Mouse (Mus musculus) embryonic fibroblast, embryonic 13.5 days (primary cell): ENCODE measurements around the gene Sik2.

Experiments used
- CTCF ChIP-seq: IDR thresholded peaks from 2 replicates; pipeline ENCODE4 v1.5.1; 2011; ENCODE audit warnings: mild to moderate bottlenecking, control low read depth, low read length, moderate library complexity, borderline replicate concordance; ENCODE audit not compliant: insufficient read depth
- POLR2A ChIP-seq: IDR thresholded peaks from 2 replicates; pipeline ENCODE4 v1.6.1; 2011; ENCODE audit warnings: low read depth, mild to moderate bottlenecking, control low read depth, low read length, moderate library complexity

DNA sequence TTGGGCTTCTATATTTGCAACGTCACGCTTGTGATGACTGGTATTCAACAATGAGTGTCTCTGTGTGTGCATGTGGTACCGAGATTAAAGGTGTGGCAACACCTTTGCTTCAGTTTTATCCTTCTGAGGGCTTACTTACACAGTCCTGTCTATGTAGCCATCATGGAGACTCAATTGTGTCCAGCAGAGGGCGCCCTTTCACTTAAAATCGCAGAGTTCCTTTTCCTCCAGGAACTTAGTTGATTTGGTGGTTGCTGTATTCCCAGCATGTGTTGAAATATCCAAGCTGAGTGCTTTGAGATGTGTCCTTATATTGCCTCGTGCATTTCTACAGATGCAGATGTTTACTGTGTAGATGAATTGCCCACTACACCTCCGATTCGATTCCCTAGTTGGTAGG is 159.6 kb downstream of the Sik2 start:
- no peak for TF ChIP-seq CTCF
- no peak for TF ChIP-seq POLR2A
